Mouse (Mus musculus) adrenal gland (tissue): ENCODE results near the gene Foxp1.

ENCODE experiments used
- intact Hi-C: fragments of 180-260 bp; cut with DNase I; formaldehyde crosslinking; loops from one replicate; pipeline ENCODE4 v1.15.1; 2025

The Foxp1 gene

DNA sequence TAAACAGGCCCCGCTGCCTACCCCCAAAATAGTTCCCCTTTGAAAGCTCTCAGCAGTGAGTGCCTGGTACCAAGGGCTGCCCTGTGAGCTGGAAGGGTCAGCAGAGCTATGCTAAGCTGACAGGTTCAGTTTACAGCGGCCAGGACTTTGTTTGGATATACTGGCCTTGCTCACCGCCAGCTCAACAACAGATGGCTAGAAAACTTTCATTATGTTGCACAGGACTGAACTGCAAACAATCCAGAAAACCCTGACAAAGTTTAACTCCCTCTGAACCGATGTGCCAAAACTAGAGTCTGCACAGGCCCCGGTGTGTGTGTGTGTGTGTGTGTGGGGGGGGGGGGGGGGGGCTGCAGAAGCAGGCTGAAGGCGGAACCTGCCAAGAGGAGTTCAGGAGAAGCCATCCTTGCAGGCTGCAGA, 421.0 kb downstream of the Foxp1 start:
- intact Hi-C loops: no loop called here

DNA sequence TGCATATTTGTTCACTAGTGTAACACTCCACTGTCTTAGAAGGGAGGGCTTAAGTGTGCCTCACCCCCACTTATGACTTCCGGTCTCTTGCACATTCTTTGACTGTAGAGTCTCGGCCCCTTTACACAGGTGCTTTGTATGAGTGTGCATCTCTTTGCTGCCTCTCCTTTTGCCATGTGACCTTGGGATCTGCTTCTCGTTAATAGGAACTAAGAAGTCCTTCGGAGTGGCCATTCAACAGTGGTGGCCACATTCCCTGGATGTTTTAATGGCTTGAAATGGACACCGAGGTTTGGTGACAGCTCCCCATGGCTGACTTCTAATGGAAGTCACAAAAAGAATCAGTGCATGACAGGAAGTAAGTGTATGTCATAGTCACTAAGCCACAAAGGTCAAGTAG, 422.2 kb downstream of the Foxp1 start:
- intact Hi-C loops: no loop called here

DNA sequence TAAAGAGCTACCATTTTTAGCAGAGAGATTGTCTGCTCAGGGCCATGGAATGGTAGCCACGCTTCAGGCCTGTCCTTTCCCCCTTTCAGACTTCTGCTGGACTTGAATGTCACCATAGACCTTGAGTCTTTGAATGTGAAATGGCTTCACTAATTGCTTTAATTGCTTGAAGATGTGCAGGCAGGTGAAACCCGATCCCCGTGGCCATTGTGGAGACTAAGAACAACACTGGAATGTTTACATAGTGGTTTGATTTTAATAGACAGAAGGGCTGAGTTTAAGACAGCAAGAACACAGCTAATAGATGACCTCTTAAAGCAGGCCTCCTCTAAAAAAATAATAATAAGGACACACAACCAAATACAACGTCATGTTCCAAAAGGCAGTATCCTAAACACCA, 422.7 kb downstream of the Foxp1 start:
- intact Hi-C loops: no loop called here

DNA sequence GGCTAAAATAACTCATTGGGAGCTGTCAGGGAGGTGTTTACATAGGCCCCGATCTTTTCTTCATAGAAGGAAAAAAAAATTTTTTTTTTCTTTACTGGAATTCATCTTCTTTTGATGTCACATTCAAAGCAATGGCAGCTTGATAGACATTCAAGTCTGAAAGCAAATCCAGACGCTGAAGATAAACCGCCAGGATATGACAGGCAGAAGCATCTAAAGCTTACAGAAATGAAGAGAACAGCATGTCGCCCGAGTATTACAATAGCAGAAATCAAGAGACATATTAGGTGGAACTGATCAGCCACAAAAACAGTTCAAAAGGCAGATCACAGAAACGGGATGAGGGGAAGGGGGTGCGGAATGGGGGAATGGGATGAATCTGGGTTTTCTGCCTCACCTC, 425.3 kb downstream of the Foxp1 start:
- intact Hi-C loops: no loop called here

DNA sequence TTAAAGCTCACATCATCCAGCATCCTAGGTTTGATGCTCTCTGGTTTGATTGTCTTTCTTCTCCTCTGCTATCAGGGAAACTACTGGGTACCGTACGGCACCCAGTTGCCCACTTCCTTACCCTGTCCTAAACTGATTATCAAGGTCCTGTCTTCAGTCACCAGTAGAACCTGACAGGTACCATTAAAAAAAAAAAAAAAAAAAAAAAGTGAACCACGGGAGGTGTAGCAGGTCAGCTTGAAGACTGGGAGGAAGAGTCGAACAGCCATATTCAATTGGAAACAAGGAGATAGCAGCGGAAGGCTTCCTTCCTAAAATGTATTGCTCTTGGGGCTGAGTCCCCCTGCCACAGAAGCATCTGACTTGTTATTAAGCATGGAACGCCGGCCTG, 425.8 kb downstream of the Foxp1 start:
- intact Hi-C loops: no loop called here

DNA sequence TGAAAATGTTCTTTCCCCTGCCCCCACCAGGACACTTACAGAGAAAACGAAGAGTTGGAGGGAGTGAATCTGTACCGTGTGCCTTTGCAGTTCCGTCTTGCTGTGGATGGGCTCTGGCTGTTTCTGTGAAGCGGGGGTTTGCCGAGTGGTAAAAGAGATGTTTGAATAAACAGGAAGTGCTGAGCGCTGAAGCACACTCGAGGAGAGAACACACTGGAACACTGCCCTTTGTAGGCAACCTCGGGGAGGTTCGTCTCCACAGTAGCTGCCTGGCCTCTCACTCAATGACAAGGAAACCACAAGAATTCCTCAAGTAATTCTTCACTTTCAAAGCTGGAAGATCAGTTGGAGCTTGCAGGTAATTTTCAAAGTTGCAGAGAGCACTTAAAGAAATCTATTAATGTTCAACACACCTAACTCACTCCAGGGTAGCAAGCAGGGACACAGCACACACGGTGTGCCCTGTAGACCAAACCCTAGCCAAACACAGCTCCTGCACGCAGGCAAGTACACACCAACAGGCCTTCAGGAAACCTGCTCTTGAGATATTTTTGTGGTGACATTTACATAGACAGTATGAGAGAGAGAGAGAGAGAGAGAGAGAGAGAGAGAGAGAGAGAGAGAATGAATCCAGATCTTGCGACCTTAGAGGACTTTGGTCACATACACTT, 426.3 kb downstream of the Foxp1 start:
- intact Hi-C loops: no loop called here

DNA sequence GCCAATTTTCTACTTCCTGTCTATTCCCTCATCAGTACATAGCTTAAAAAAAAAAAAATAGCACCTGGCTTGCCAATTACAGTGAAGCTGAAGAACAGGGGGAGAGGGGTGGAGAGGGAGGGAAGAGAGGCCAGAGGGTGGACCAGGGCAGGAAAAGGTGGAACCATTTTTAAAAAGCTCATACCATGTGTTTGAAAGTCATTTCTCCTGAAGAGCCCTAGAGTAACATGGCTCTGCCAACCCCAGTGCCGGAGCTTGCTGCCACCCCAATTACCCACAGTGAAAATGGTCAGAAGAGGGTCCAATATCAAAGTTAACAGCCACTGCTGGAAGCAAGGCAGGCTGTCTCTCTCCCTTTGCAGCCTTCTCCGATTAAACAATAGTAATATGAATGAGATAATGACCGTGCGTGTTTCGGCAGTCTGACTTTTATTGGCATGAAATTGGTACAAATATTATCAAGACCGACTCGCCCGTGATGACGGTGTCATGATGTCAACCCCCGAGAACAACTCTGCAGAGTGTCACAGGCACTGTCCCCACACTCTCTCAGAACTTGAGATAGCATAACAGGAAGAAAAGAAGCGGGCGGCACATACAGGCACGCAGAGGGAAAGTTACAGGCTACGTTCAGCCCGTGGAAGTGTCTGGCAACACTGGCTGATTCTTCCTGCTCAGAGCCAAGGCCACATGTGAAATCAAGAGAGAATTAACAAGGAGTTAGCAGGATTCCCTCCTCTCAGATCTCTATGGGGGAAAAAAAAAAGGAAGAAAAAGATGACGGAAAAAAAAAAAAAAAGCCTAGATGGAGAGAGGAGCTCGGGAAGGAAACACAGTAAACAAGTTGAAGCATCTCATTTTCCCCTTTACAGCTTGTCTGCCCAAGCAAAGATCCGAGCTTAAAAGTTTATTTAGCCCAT, 427.1 kb downstream of the Foxp1 start:
- intact Hi-C loops: no loop called here

DNA sequence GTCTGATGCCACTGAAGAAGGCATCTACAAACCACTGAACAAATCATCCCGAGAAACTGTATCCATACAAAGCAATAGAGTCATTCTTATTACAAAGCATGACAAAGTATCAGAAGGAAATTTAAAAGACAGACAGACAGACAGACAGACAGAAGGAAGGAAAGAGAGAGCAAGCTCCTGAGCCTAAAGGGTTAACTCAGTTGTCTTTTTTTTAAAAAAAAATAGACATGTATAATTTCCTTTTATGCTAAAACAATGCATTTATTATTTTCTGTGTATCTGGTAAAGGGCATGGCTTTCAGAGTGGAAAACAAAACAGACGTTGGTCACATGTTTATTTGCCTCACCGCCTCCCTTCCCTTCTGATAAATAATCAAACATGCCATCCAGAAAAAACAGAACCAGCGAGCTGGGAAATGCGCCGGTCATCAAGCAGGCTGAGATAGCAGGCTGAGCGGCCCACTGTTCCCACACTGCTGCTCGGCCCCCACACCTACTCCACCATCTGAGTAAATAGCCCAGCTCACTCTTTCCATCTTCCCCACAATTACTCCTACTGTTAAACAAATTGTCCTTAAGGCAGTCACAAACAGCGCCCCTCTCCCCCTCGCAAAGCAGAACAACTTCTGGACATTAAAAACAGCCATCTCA, 428.1 kb downstream of the Foxp1 start:
- intact Hi-C loops: no loop called here

DNA sequence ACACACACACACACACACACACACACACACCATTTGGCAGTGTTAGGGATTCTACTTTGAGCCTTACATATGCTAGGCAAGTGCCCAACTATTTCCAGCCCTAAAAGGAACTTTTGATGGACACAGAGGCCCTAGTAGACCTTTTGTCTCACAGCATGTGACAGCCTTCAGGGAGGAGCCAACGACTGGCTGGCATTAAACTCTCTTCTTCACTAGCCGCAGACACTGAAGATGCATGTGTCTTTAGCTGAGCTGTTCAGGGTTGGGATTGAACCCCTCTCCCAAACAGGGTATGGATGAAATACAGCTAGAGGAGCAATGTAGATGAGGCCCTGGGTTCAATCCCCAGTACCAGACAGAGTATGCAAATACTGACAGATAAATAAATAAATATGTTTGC, 428.7 kb downstream of the Foxp1 start:
- intact Hi-C loops: no loop called here

DNA sequence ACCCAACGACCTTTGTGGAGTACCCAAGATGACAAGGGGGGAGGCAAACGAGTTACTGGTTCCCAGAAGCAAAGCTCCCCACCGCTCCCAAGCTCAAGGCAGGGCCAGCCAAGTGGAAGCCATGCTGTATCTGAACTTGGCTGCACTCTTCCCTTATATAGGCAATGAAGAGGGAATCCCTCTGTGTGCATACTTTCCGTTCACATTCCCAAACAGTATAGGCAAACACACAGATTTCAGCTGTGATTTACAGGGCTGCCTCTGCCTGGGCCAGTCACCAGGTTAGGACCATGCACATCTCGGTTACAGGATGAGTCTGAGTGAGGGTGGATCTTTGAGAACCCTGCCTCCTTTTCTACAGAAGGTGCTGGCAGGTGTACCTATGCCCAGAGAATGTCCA, 429.3 kb downstream of the Foxp1 start:
- intact Hi-C loops: no loop called here

DNA sequence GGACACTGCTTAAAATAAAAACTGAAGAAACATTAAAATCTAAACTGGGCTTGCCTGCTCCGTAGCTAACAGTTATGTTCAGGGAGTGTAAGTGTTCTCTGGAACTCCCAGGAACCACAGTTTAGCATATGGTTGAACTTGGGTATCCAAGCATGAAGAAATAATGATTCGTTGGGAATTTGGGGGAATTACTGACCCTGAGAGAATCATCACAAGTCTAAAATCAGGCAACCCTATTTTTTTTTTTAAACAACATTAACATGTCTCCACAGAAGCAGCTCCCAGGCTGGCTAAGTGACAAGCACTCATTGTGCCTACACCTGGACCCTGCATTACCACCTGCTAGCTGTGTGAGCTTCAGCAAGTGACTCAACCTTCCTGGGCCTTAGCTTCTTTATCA, 430.7 kb downstream of the Foxp1 start:
- intact Hi-C loops: no loop called here

DNA sequence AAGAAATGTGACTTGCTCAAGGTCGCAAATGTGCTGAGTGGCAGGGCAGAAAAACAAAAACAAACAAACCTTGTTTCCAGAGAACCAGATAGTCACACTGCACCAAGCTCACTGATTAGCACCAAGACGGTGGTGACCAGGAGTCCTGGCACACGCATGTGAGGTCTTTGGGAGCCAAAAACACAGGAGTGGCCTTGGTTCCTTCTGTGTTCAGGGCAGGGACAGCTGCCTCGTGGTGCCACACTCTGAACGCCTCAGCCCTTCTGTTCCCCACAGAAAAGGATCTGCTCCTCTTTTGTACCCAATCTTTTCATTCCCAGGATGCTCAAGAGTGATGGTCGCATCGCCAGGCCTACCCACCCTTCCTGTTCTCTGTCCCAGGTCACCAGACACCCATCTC, 434.9 kb downstream of the Foxp1 start:
- intact Hi-C loops: no loop called here

DNA sequence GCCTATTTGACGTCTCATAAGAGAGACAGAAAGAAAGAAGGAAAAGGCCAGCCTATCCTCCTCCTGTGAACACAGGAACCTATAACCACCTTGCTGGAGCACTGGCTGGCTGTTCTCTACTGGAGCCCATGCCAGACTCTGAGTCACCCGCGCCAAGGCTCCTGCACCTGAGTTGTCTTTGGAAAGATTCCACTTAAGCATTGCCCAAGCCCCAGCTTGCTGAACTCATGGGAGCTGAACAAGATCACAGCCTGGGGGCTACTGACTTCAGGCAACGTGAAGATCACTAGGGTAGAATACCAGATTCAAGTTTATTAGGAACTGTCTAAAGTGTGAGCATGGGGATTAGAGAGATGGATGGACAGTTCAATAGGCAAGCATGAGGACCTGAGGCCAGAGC, 437.6 kb downstream of the Foxp1 start:
- intact Hi-C loops: no loop called here

DNA sequence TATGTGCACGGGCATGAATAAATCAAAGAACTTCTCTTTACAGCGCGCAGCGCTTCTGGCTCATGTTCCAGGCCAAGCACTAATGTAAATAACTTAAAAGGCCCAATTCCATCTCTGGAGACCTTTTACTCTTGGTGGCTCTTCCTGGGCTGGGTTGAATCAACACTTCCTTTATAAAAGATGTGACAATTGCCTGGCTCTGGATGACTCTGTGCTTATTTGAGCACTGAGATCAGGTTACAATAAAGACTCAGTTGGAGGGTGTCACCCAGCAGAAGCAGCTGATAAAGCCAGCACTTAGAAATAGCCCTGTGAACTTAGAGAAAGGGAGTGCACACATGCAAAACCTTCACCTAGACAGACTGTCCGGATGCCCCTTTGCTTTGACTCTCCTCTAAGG, 441.3 kb downstream of the Foxp1 start:
- intact Hi-C loops: no loop called here

DNA sequence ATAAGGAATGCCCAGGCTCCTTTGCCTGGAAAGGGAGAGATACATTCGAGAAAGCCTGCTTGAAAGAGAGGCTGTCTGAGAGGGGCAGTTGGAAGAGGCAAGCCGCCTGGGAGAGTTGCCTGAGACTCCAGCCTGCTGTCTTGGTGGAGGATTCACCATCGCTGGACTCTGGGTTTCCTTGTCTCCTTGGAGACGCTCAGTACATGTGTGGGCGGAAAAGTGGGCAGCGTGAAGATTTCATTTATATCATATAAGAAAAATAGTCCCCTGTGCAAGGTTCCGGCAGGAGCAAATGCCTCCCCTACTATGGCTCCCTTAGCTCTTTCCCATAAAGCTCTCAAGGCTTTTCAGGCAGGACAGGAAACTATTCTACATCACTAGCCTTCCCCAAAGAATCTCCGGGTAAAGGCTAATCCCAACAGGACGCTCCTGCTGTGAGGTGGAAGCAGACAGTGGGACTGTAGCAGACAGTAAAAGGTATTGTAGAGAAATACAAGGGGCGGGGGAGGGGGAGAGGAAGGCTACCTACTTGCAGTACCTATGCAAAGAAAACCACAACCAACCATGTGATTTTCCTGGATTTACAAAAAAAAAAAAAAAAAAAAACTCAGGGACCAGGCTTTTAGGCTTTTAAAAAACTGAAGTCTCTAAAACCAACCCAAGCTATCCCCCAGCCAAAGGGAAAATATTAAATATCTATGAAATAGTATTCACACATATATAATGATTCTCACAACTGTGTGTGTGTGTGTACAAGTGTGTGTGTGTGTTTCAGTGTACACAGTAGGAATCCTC, 443.3 kb downstream of the Foxp1 start:
- intact Hi-C loops: no loop called here

DNA sequence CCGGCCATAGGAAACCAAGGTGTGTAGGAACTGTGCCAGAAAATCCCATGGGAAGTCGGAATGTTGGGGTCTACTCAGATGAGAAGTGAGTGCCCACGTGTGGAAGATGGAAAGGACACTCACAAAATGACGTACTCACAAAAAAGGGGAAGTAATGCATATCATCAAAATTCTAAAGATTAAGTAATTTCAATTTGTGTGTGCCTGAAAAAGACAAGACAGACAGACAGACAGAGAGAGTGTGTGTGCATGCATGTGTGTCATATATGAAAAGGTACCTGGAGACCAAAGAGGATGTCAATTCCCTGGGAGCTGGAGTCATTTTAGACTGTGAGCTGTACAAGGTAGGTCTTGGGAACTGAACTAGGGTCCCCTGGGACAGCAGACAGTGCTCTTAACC, 444.4 kb downstream of the Foxp1 start:
- intact Hi-C loops: no loop called here

DNA sequence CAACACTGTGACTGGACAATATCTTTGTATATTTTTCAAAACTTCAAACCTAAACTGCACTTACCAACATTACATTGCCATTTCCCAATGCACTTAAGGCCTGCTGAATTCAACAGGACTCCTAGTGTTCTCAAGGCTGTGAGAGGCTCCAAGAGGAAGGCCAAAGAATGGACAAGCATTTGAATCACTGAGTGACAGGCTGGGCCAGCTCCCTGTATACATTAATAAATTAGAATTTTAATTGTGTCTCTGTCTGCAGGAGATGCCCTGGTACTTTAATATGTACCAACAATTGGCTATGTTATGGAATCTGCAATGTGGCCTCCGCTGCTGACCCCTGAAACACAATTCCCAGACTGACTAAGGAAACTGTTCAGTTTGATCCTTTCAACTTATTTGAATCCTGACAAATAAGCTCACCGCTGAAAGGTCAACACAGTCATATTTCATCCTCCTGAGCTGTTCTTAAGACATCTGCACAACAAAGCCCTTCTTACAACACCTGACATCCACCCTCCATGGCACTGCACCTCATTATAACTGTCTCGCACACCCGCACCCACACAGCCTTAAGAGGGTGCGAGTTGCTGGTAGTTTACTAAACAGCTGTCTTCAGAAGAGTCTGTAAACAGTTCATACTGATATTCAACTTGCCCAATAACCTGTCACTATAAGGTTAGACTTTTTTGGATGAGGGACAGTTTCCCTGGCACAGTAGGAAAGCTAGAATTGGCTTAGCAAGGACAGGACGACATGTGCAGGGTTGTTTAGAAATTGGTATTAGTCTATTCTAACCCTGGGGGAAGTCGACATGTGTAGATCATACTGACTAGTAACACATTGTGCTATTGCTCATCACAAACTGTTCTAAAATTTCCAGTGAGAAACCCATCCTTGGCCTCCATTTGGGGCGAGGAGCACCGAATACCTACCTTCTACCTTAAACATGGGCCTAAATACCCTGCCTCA, 448.9 kb downstream of the Foxp1 start:
- intact Hi-C loops: no loop called here

DNA sequence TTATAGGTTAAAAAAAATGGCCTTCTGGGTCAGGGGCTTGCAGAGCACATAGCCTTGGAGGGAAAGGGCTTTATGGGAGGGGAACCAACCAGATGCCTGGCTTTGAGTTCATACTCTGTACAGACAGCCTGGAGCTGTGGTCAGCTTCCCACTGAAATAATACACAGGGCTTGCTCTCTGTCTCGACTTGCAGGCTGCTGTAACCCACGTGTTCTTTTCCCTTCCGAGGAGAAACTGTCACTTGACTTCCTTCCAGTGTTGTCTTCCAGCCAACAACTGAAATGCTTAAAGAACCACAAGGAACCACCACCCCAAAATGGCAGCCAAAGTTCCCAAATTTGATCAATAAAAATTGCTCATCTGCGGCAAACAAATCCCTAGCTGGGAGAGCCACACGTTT, 451.8 kb downstream of the Foxp1 start:
- intact Hi-C loops: no loop called here

DNA sequence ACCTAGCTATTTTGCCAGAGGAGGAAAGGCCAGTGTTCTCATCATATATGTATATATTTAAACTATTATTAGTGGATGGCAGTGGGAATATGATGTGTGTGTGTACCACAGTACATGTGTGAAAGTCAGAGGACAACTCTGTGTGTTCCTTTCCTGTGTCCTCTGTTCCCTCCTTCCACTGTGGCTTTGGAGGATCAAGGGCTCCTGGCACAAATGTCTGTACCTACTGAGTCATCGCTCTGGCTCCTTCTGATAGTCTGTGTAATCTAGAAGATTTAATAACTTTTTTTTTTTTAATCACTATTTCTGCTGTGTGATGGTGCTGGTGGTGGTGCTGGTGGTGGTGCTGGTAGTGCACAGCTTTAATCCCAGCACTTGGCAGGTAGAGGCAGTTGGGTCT, 452.8 kb downstream of the Foxp1 start:
- intact Hi-C loops: no loop called here

DNA sequence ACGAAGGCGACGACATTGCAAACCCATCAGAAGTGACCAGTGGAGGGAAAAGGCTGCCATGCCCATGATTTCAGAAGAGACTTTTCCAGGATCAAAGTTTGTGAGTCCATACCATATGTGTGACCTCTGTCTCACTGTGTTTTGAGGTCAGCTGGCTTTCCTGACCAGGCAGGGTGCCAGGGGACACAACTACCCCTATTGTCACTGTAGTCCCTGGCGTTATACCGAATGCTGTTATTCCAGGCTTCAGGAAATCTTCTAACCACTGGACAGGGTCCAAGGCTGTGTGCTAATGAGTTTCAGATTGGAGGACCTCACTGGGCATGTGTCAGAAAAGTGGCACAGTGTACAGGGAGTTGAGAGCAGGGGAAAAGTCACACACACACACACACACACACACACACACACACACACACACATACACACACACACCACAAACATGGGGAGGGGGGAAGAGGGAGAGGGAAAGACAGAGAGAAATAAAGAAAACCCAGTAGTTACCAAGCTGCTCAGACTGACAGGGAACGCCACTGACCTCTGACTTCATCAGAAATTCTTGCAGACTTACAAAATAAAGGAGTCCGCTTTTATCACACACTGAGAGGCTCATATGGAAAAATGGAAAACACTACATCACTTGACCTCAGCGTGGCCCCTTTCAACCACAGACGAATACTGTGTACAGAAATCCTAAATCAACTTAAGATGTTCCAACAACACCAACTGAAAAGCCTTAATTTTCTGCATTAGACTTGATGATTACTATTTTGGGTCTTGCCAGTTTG, 456.8 kb downstream of the Foxp1 start:
- intact Hi-C loops: no loop called here
